18 mouse cellular contexts compared by ENCODE assay signal in the genomic region with DNA sequence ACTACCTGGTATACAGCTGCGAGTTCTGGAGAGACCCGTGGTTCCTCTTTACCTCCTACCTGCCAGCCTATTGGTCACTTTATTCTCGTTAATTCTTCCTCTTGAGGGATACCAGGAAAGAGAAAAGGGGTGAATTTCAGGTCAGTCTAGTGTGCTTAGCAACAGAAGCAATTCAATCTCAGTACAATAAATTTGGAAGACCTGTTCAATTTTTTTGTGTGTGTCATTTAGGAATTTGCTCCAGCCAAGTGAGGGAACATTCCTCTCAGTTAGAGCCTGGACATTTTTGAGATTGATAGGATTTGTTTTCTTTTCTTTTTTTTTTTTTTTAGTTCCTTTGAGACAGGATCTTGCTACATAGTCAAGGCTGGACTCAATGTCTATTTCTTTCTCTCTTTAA. TPM values are rescaled to one million over a fixed set of nuclear protein-coding genes. Genes with fewer than 3 reads are reported as not detected.
DNase-seq lines count a peak whose midpoint lies in the region; ATAC-seq and TF ChIP-seq lines count a peak whose summit lies in the region.
"Had no signal": no experiment of that assay in that cellular context is flagged by ENCODE, and none has a peak within 500 bp of the region (broad histone marks: within the 10 kb centered on the region; RNA-seq: fewer than 3 reads in every experiment).

No protein-coding gene starts in this region.

- intact Hi-C loops in heart, postnatal 14 days (cut with DNase I) = no loop called here

- H3K4me3 ChIP-seq in heart, embryonic 15.5 days = no peak overlapping the region
- no peak overlapping the region for H3K4me3 ChIP-seq in stomach, embryonic 15.5 days (replicated peaks)
- no peak overlapping the region for H3K4me3 ChIP-seq in stomach, postnatal 0 days (ENCODE audit: low read depth, low read length)
- H3K4me3 ChIP-seq in myocyte = no peak overlapping the region
- H3K4me3 ChIP-seq: hindbrain, embryonic 12.5 days; megakaryocyte, embryonic 14.5 days; midbrain, embryonic 15.5 days; neural tube, embryonic 15.5 days had no signal

- peak overlapping the region; percentile 86 for H3K27ac ChIP-seq in heart, embryonic 15.5 days
- peak overlapping the region; percentile 41; the same call in 1 of the 2 replicates for H3K27ac ChIP-seq in stomach, embryonic 15.5 days
- no peak overlapping the region for H3K27ac ChIP-seq in stomach, postnatal 0 days (replicated peaks)
- H3K27ac ChIP-seq: hindbrain, embryonic 12.5 days; midbrain, embryonic 15.5 days; neural tube, embryonic 15.5 days had no signal

- H3K9me3 ChIP-seq in heart, embryonic 15.5 days (replicated peaks) = no peaks in the 10 kb centered on the region
- H3K9me3 ChIP-seq in stomach, embryonic 15.5 days = no peaks in the 10 kb centered on the region
- no peaks in the 10 kb centered on the region for H3K9me3 ChIP-seq in stomach, postnatal 0 days (ENCODE audit: control insufficient read depth, low read length)
- H3K9me3 ChIP-seq: hindbrain, embryonic 12.5 days; megakaryocyte, embryonic 14.5 days; midbrain, embryonic 15.5 days; neural tube, embryonic 15.5 days had no signal

- H3K4me1 ChIP-seq in heart, embryonic 15.5 days (replicated peaks) = peaks cover 56% of the 10 kb centered on the region
- H3K4me1 ChIP-seq in stomach, embryonic 15.5 days = peaks cover 16% of the 10 kb centered on the region
- peaks cover 2% of the 10 kb centered on the region; the same call in 1 of the 2 replicates for H3K4me1 ChIP-seq in stomach, postnatal 0 days (replicated peaks; ENCODE audit: control insufficient read depth, insufficient read depth)

- no peak overlapping the region for H3ac ChIP-seq in myocyte (ENCODE audit: control insufficient read depth, insufficient read length)

- H3K27me3 ChIP-seq in heart, embryonic 15.5 days = no peaks in the 10 kb centered on the region
- no peaks in the 10 kb centered on the region for H3K27me3 ChIP-seq in stomach, embryonic 15.5 days (replicated peaks)
- H3K27me3 ChIP-seq in stomach, postnatal 0 days (ENCODE audit: control insufficient read depth, insufficient read depth, low read length) = no peaks in the 10 kb centered on the region
- no peaks in the 10 kb centered on the region for H3K27me3 ChIP-seq in myocyte (ENCODE audit: control insufficient read depth, insufficient read depth, insufficient read length)
- H3K27me3 ChIP-seq: hindbrain, embryonic 12.5 days; neural tube, embryonic 15.5 days had no signal

- H3K9ac ChIP-seq in heart, embryonic 15.5 days = no peak overlapping the region
- no peak overlapping the region for H3K9ac ChIP-seq in stomach, embryonic 15.5 days
- H3K9ac ChIP-seq in stomach, postnatal 0 days (ENCODE audit: low read length) = no peak overlapping the region
- H3K9ac ChIP-seq: hindbrain, embryonic 12.5 days; midbrain, embryonic 15.5 days; neural tube, embryonic 15.5 days had no signal

- H3K79me2 ChIP-seq in myocyte (ENCODE audit: control insufficient read depth, insufficient read depth) = peaks cover 29% of the 10 kb centered on the region

- DNase-seq in embryo, embryonic 10.5 days (ENCODE audit: low spot score) = peak; percentile 44
- DNase-seq in embryo, embryonic 11 days = no peak
- DNase-seq in heart, postnatal 14 days = no peak
- no peak for DNase-seq in stomach, postnatal 0 days (ENCODE audit: low spot score)
- DNase-seq in ovary, postnatal 36 days (ENCODE audit: low spot score) = no peak
- DNase-seq: cerebellum, adult 18-20 months; cerebellum, postnatal 25 days; kidney, postnatal 25 days; left cerebral cortex, postnatal 4 days; lung, adult 2 months had no signal

- ATAC-seq in heart, embryonic 15.5 days (replicated peaks; ENCODE audit: insufficient number of reproducible peaks, insufficient read depth, low FRiP score, low read depth) = no peak
- no peak for ATAC-seq in stomach, embryonic 15.5 days (ENCODE audit: insufficient read depth, low FRiP score, low read depth)
- ATAC-seq in stomach, postnatal 0 days (ENCODE audit: low FRiP score, low TSS enrichment) = no peak
- ATAC-seq: forebrain, embryonic 16.5 days; midbrain, embryonic 15.5 days had no signal

- 0 out of 2 replicates have a peak, but pooled peaks cover 2% of the 10 kb centered on the region for H3K36me3 ChIP-seq in heart, embryonic 15.5 days
- no peaks in the 10 kb centered on the region for H3K36me3 ChIP-seq in stomach, embryonic 15.5 days
- no peaks in the 10 kb centered on the region for H3K36me3 ChIP-seq in stomach, postnatal 0 days (ENCODE audit: control insufficient read depth, insufficient read depth, low read length)
- no peaks in the 10 kb centered on the region for H3K36me3 ChIP-seq in myocyte (ENCODE audit: control insufficient read depth, insufficient read depth)
- H3K36me3 ChIP-seq: hindbrain, embryonic 12.5 days; midbrain, embryonic 15.5 days; neural tube, embryonic 15.5 days had no signal

- 23% methylated on average over 3 of the region's 3 CpGs for WGBS in heart, embryonic 15.5 days
- 32% methylated on average over 3 of the region's 3 CpGs for WGBS in stomach, embryonic 15.5 days
- 35% methylated on average over 3 of the region's 3 CpGs for WGBS in stomach, postnatal 0 days

- TF ChIP-seq CTCF in stomach, postnatal 0 days (IDR thresholded peaks at IDR 0.05; ENCODE audit: low read depth) = no peak

- peak overlapping the region; percentile 81; the same call in 1 of the 2 replicates for H3K4me2 ChIP-seq in heart, embryonic 15.5 days
- no peak overlapping the region for H3K4me2 ChIP-seq in stomach, embryonic 15.5 days
- no peak overlapping the region for H3K4me2 ChIP-seq in stomach, postnatal 0 days (replicated peaks; ENCODE audit: low read depth)
- peak overlapping the region; percentile 28 for H3K4me2 ChIP-seq in myocyte (ENCODE audit: low read depth)
- H3K4me2 ChIP-seq: midbrain, embryonic 15.5 days had no signal

- no peak for TF ChIP-seq EP300 in stomach, postnatal 0 days (optimal IDR thresholded peaks at IDR 0.05)

- no peak for TF ChIP-seq POLR2A in myocyte (IDR thresholded peaks at IDR 0.05; ENCODE audit: insufficient read length, low read depth)

TF ChIP-seq in myocyte, 11 proteins besides CTCF, POLR2A, EP300 and RAD21:
- no peak for TF ChIP-seq USF1 (IDR thresholded peaks at IDR 0.05; ENCODE audit: low read depth)
- TF ChIP-seq MAX (IDR thresholded peaks at IDR 0.05; ENCODE audit: low read depth) = no peak
- no peak for TF ChIP-seq POLR2AphosphoS2 (IDR thresholded peaks at IDR 0.05; ENCODE audit: insufficient read length, low read depth)
- TF ChIP-seq TCF3 (IDR thresholded peaks at IDR 0.05; ENCODE audit: insufficient read length, low read depth) = no peak
- no peak for TF ChIP-seq SRF (IDR thresholded peaks at IDR 0.05; ENCODE audit: control insufficient read depth, insufficient read length, low read depth)
- TF ChIP-seq E2F4 (IDR thresholded peaks at IDR 0.05; ENCODE audit: insufficient read depth) = no peak

RNA-seq across cellular contexts. Expression of a gene that starts 1.7 kb away (rescaled TPM):
- polyA plus RNA-seq in heart, embryonic 15.5 days (2015; fragmentation: Nextera tagmentation; extraction: Ambion mirVana) = 28.1 and 30.0 TPM in 2 replicates
- 10 to 100 TPM; 26.4 to 26.8 TPM for total RNA-seq in heart, postnatal 14 days (2021)
- polyA plus RNA-seq in stomach, embryonic 15.5 days (2015; fragmentation: Nextera tagmentation; extraction: Ambion mirVana) = 33.0 and 35.1 TPM in 2 replicates
- 9.3 and 9.8 TPM in 2 replicates for polyA plus RNA-seq in stomach, postnatal 0 days (2015; fragmentation: Nextera tagmentation; extraction: Ambion mirVana)
- 6.6 TPM for polyA plus RNA-seq in myocyte (2012; fragmentation: generic; extraction: Trizol)

RNA-seq across cellular contexts. Expression of a gene that starts 59.6 kb away (rescaled TPM):
- 0.50 and 1.1 TPM in 2 replicates for polyA plus RNA-seq in heart, embryonic 15.5 days (2015; fragmentation: Nextera tagmentation; extraction: Ambion mirVana)
- total RNA-seq in heart, postnatal 14 days (2021) = under 1 TPM; 0.56 to 0.72 TPM
- 6.5 and 7.4 TPM in 2 replicates for polyA plus RNA-seq in stomach, embryonic 15.5 days (2015; fragmentation: Nextera tagmentation; extraction: Ambion mirVana)
- 1.4 and 1.8 TPM in 2 replicates for polyA plus RNA-seq in stomach, postnatal 0 days (2015; fragmentation: Nextera tagmentation; extraction: Ambion mirVana)
- polyA plus RNA-seq in myocyte (2012; fragmentation: generic; extraction: Trizol) = 0.43 TPM

Comparison
In these comparisons a context has a peak if more than half of its experiments do, and no peak if none do; other contexts are left out.
1. H3K4me2 ChIP-seq: peak in heart, embryonic 15.5 days (single experiment) and myocyte (single experiment); none in stomach, embryonic 15.5 days (single experiment) and stomach, postnatal 0 days (single experiment).